24 mouse cellular contexts compared by ENCODE assay signal in genomic region chr17:12427156-12427555, GRCm38 (mm10). TPM values are rescaled to one million over a fixed set of nuclear protein-coding genes. Genes with fewer than 3 reads are reported as not detected.
A peak's percentile ranks its signal among the peaks of the same experiment; 100 is the strongest.
DNase-seq lines count a peak whose midpoint lies in the region; ATAC-seq and TF ChIP-seq lines count a peak whose summit lies in the region.
"Had no signal": no experiment of that assay in that cellular context is flagged by ENCODE, and none has a peak within 500 bp of the region (broad histone marks: within the 10 kb centered on the region; RNA-seq: fewer than 3 reads in every experiment).

No protein-coding gene starts in this region.

- peaks cover 23% of the 10 kb centered on the region for H3K4me1 ChIP-seq in heart, embryonic 10.5 days
- H3K4me1 ChIP-seq in heart, adult 2 months (ENCODE audit: control insufficient read depth, insufficient read depth, low read length): no peaks in the 10 kb centered on the region
- peaks cover 85% of the 10 kb centered on the region for H3K4me1 ChIP-seq in megakaryocyte, embryonic 14.5 days
- peaks cover 14% of the 10 kb centered on the region for H3K4me1 ChIP-seq in liver, embryonic 13.5 days (replicated peaks)

- no peak overlapping the region for H3K4me3 ChIP-seq in heart, embryonic 10.5 days
- H3K4me3 ChIP-seq in heart, adult 2 months: no peak overlapping the region
- peak overlapping the region; percentile 80 for H3K4me3 ChIP-seq in megakaryocyte, embryonic 14.5 days (replicated peaks)
- H3K4me3 ChIP-seq in liver, embryonic 13.5 days (replicated peaks): no peak overlapping the region
- H3K4me3 ChIP-seq: embryonic facial prominence, embryonic 15.5 days; midbrain, embryonic 15.5 days; myocyte; neural tube, embryonic 15.5 days had no signal

- no peak overlapping the region for H3K9ac ChIP-seq in heart, adult 2 months (ENCODE audit: low read depth, low read length)
- no peak overlapping the region for H3K9ac ChIP-seq in liver, embryonic 13.5 days
- H3K9ac ChIP-seq: embryonic facial prominence, embryonic 15.5 days; midbrain, embryonic 15.5 days; neural tube, embryonic 15.5 days had no signal

- no peaks in the 10 kb centered on the region for H3K36me3 ChIP-seq in heart, embryonic 10.5 days
- no peaks in the 10 kb centered on the region for H3K36me3 ChIP-seq in heart, adult 2 months (ENCODE audit: control insufficient read depth, insufficient read depth, low read length)
- no peaks in the 10 kb centered on the region for H3K36me3 ChIP-seq in megakaryocyte, embryonic 14.5 days (replicated peaks; ENCODE audit: low read length)
- H3K36me3 ChIP-seq in liver, embryonic 13.5 days: no peaks in the 10 kb centered on the region
- H3K36me3 ChIP-seq: embryonic facial prominence, embryonic 15.5 days; midbrain, embryonic 15.5 days; neural tube, embryonic 15.5 days had no signal

- H3K79me2 ChIP-seq in heart, adult 2 months (replicated peaks; ENCODE audit: control insufficient read depth, insufficient read depth, low read length): no peaks in the 10 kb centered on the region

- 0 out of 2 replicates have a peak overlapping the region, but pooled peaks have one; percentile 36 for H3K27ac ChIP-seq in heart, embryonic 10.5 days
- H3K27ac ChIP-seq in heart, adult 2 months: no peak overlapping the region
- H3K27ac ChIP-seq in liver, embryonic 13.5 days: no peak overlapping the region
- H3K27ac ChIP-seq: embryonic facial prominence, embryonic 15.5 days; macrophage; midbrain, embryonic 15.5 days; neural tube, embryonic 15.5 days had no signal

- no peak for DNase-seq in heart, embryonic 10.5 days (ENCODE audit: low spot score)
- no peak for DNase-seq in heart, adult 2 months
- DNase-seq in liver, embryonic 13.5 days: peak; percentile 36
- no peak for DNase-seq in yolk sac, embryonic 10.5 days (ENCODE audit: low spot score)
- DNase-seq in urinary bladder, postnatal 25 days (ENCODE audit: low spot score): no peak
- DNase-seq in right cerebral cortex, postnatal 4 days: no peak
- DNase-seq: adrenal gland, postnatal 36 days; cerebellum, postnatal 14 days; kidney, adult 11 months; right cerebral cortex, postnatal 14 days; thymus, postnatal 36 days had no signal

- no peak overlapping the region for H3K4me2 ChIP-seq in liver, embryonic 13.5 days
- H3K4me2 ChIP-seq: embryonic facial prominence, embryonic 15.5 days; midbrain, embryonic 15.5 days; neural tube, embryonic 15.5 days had no signal

- intact Hi-C loops in heart, adult 2 months (cut with DNase I): no loop called here

- TF ChIP-seq EP300 in heart, adult 2 months (IDR thresholded peaks at IDR 0.05; ENCODE audit: insufficient read depth, low read depth, low read length): no peak

- ATAC-seq in megakaryocyte, adult 5-6 weeks (ENCODE audit: poor library complexity, severe bottlenecking): no peak
- peak; percentile 91 for ATAC-seq in liver, embryonic 13.5 days (ENCODE audit: low read depth)
- ATAC-seq: CD4-positive, CD25-positive, alpha-beta regulatory T cell, adult 4 months; hindbrain, embryonic 16.5 days; midbrain, embryonic 15.5 days had no signal

- no peaks in the 10 kb centered on the region for H3K9me3 ChIP-seq in heart, embryonic 10.5 days
- H3K9me3 ChIP-seq in megakaryocyte, embryonic 14.5 days: no peaks in the 10 kb centered on the region
- no peaks in the 10 kb centered on the region for H3K9me3 ChIP-seq in liver, embryonic 13.5 days (replicated peaks)
- H3K9me3 ChIP-seq: embryonic facial prominence, embryonic 15.5 days; midbrain, embryonic 15.5 days; neural tube, embryonic 15.5 days had no signal

- 7% methylated on average over 3 of the region's 3 CpGs for WGBS in heart, embryonic 10.5 days
- whole genome bisulfite sequencing in heart, adult 2 months: 1% methylated on average over 3 of the region's 3 CpGs
- WGBS in liver, embryonic 13.5 days (ENCODE audit: insufficient replicate concordance): 8% methylated on average over 3 of the region's 3 CpGs

- H3K27me3 ChIP-seq in heart, embryonic 10.5 days (ENCODE audit: insufficient read depth, poor library complexity, severe bottlenecking): no peaks in the 10 kb centered on the region
- no peaks in the 10 kb centered on the region for H3K27me3 ChIP-seq in heart, adult 2 months (ENCODE audit: control insufficient read depth, insufficient read depth, low read length)
- peaks cover 2% of the 10 kb centered on the region for H3K27me3 ChIP-seq in megakaryocyte, embryonic 14.5 days (replicated peaks)
- H3K27me3 ChIP-seq in liver, embryonic 13.5 days: no peaks in the 10 kb centered on the region
- H3K27me3 ChIP-seq: embryonic facial prominence, embryonic 15.5 days; midbrain, embryonic 15.5 days; neural tube, embryonic 15.5 days had no signal

- no peak for TF ChIP-seq CTCF in heart, adult 2 months (IDR thresholded peaks at IDR 0.05)

- no peak for TF ChIP-seq POLR2A in heart, adult 2 months (IDR thresholded peaks at IDR 0.05; ENCODE audit: insufficient read depth, low read depth, low read length)

RNA-seq across cellular contexts. Expression of gene Plg, which starts 48.7 kb away (rescaled TPM):
- polyA plus RNA-seq in heart, embryonic 10.5 days (2016; fragmentation: Nextera tagmentation; extraction: Ambion mirVana): 0.63 and 19.7 TPM in 2 replicates
- total RNA-seq in heart, adult 2 months (2021): not detected
- polyA plus RNA-seq in heart, adult 2 months (2012; rRNA removed): 0.04 and 0.38 TPM in 2 replicates
- not detected in 2 replicates for polyA plus RNA-seq in megakaryocyte, embryonic 14.5 days (2012; ENCODE audit: insufficient read depth, low replicate concordance)
- total RNA-seq in megakaryocyte, adult 5-6 weeks (2015): 0.32 TPM in 1 of 2 replicates, not detected in the other
- total RNA-seq in megakaryocyte, adult 5-6 weeks (2017): 0.08 and 1.0 TPM in 2 replicates
- 135 and 187 TPM in 2 replicates for polyA plus RNA-seq in liver, embryonic 13.5 days (2015; fragmentation: Nextera tagmentation; extraction: Ambion mirVana)
- total RNA-seq: ES-E14; layer of hippocampus, postnatal 25 days; left cerebral cortex, postnatal 14 days had no signal
- polyA plus RNA-seq: CD4-positive, CD25-positive, alpha-beta regulatory T cell, adult 4 months; embryonic facial prominence, embryonic 15.5 days; heart, embryonic 14.5 days; hindbrain, embryonic 16.5 days; macrophage; myocyte had no signal
